Mouse (Mus musculus): ENCODE results near the gene Hoxa3. TPM values are rescaled to one million over a fixed set of nuclear protein-coding genes. Genes with fewer than 3 reads are reported as not detected.

Gene Hoxa3
- polyA plus RNA-seq, 1 experiment: not detected

DNA sequence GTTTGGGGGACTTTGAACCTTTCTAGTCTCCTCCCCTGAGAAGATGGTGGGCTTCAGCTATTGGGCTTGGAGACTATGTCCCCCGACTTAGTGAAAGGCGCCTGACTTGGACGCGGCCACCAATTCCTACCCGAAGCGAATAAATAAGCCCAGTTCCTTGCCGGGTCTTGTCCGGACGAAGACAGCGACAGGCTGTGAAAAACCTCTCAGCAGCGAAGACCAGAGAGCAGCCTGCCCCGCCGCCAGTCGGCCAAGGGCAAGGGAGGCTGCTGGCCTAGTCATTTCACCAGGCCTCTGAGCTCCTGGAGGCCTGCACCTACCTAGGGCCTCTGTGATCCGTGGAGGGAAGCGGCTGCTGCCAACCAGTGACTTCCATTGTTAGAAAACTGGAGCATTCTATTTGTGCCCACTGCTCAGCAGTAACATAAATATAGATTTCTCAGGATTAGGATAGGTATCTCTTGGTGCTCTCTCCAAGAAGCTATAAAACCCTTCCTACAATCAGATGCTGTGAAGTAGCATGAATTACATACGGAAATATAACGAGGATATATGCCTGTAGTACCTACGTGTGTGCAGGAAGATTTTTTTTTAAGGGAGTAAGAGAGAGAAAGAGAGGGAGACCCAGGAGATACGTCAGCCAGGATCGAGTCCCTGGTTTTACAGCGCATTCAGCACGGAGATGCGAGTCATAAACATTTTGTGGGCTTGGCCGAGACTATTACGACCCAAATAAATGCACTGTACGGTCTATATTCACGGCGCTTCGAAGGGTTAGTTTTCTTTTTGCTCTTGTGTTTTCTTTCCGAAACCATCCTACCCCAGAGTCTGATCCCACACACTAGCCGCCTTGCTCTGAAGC is 7.1 kb upstream of the Hoxa3 start:
- TF ChIP-seq GATA1 (IDR thresholded peaks at IDR 0.05; ENCODE audit: low read length): no peak

DNA sequence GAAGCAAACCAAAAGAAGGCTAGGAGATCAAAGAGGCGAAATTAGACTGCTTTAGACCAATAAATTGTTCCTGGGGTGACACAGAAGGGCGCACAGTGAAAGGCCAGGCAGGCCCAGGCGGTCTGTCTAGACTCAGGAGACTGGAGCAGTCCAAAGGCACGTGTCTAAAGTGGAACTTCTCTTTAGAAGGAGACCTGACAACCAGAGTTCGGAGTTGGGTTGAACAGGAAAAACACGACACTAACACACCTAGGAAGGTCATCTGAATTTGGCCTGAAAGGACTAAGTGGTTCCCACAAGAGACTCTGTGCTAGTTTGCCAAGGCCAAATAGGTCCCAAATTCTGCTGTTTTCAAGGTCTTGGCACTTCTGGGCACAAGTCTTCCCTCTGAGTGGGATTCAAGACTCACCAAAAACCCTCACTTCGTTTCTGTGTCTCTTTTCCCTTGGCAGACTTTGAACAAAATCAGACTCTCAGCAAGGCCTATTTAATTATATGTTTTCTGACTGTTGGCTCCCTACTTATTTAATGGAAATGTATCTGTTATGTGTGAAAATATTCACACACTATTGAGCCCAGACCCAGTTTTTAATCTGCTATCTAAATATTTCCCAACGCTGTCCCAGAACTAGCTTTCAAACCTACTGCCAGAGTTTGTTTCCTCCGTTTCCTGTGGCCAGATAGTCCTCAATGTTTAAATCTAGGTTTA is 6.3 kb upstream of the Hoxa3 start:
- TF ChIP-seq GATA1 (IDR thresholded peaks at IDR 0.05; ENCODE audit: low read length): no peak

DNA sequence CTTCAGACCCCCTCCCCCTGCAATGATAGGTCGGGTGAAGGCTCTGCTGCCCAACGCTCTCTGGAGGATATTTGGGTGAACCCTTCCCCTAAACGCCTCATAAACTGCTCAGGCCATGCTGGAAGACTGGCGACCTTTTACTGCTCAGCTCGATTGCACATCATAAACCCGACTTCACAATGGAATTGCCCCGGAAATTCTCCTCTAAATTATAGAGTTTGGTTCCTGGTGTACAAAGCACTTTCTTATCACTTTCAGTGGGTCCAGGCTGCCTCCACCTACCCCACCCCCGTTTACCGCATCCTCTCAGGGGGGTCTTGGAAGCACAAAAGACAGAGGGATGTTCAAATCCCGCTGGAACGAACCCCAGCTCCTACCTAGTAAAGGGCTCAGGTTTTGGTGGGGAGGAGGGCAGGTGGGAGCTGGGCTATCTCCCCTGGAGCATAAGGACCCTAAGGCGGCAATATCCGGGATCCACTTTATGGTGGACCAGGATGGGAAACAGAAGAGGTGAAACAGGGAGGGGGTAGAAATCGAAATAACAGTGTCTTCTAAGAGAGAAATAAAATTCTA is 5.6 kb upstream of the Hoxa3 start:
- TF ChIP-seq GATA1 (IDR thresholded peaks at IDR 0.05; ENCODE audit: low read length): no peak

DNA sequence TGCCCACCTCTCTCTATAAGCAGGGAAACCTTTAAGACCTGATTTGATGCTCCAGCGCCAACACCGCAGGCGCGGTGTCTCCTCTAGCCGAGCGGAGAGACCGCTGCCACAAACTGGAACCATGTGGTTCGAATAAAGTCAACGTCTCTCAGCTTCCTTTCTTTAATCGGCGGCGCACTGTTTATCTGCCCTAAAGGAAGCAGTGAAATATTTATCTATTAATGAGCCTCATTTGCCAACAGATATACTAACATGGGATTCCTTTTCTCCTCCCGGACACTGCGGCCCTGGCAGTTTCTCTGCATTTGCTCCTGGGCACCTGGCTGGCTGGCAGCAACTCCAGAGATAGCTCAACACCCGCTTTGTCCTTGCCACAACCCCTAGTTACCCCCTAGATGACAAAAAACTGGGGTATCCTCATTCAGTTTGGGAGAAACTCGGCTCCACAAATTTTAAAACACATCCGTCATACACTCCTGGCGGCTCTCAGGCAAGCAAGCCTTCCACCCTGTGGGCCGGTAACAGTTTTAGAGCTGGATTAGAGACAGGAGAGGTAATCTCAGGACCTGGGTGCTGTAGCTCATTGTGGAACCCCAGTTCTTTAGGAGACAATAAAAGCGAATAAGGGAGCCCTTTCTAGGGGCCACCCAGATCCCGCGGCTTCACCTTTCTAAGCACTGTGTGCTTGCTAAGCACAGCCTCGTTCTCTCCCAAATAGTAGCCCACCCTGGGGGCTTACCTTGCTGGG is 4.9 kb upstream of the Hoxa3 start:
- TF ChIP-seq GATA1 (IDR thresholded peaks at IDR 0.05; ENCODE audit: low read length): no peak

DNA sequence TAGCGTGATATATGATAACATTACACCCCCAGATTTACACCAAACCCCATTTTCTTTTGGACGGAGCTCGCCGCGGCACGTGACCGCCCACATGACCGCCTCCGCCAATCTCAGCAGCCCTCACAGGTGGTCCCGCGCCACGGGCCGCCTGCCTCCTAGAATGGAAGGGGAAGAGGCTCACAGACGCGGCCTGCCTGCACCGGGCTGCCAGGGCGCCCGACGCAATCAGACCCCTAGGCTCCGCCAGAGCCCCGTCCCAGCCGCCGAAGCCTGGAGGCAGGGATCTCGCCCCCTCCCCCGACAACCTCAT is 4.3 kb upstream of the Hoxa3 start:
- TF ChIP-seq GATA1 (IDR thresholded peaks at IDR 0.05; ENCODE audit: low read length): no peak

DNA sequence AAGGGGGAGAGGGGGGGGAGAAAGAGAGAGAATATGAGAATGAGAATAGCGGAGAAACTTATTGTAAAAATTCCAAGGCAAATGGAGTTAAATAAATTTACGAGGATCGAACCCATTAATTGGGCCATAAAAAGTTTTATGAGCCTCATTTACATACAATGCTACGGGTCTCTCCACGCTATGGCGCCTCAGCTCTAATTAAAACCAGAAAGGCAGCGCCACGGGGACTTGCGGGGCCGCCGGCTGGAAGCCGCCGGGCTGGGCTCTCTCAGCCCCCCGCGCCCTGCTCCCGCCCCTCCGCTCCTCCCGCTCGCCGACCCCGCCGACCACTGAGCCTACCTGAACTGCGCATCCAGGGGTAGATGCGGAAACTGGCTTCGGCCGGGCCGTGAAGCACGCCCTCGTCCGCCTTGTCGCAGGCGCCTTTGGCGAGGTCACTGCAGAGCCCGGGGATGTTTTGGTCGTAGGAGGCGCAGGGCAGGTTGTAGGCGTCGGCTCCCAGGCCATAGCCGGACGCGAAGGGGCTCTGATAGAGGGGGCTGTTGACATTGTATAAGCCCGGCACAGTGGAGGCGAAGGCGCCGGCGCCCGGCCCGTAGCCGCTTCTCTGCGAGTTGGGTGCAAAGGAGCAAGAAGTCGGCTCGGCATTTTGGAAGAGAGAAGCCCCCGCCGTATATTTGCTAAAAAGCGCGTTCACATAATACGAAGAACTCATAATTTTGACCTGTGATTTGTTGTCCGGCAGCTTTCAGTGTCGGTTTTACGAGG is 3.7 kb upstream of the Hoxa3 start:
- no peak for TF ChIP-seq GATA1 (IDR thresholded peaks at IDR 0.05; ENCODE audit: low read length)

DNA sequence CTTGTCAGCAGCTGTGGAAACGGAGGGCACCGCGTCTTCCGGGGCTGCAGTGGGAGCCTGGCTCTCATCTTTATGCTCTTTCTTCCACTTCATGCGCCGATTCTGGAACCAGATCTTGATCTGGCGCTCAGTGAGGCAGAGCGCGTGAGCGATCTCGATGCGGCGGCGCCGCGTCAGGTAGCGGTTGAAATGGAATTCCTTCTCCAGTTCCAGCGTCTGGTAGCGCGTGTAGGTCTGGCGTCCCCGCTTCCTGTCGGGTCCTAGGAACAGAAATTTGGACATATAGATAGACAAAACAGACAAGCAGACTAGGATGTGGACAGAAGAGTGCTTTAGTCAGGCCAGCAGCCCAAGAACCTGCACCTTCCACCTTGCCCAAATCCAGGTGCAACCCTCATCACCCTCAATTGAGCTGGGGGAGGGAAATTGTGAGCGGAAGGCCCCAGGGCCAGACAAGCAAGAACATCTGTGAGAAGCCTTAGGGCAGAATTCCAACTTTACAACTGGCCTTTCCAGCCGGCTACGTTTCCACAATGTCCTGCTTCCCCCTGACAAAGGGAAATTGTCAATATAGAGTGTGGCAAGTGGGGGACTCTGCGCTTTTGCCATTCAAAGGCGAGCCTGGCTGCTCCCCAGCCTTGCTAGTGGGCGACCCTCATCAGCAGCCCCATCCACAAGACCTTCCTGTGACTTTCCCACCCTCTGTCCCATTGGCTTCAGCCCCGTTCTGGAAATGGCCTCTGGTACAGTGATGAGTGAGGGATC is 2.8 kb upstream of the Hoxa3 start:
- no peak for TF ChIP-seq GATA1 (IDR thresholded peaks at IDR 0.05; ENCODE audit: low read length)

DNA sequence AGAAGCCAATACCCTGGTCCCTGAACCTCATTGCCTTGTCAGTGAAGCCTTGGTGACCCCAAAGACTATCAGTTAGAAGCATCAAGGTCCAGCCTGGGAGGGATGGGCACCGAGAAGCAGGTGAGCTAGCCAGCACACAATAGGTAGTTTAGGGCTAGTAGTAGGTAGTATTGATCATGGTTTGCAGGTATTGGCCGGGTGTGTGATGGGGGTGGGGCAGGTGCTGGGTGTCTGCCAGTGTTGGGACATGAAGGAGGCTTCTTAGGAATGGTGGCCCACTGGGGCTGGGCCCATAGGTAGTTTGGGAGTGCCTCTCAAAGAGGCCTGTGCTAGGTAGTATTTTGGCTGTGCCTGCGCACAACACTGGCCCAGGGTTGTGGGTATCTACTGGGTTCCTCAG is 1.9 kb upstream of the Hoxa3 start:
- TF ChIP-seq GATA1 (IDR thresholded peaks at IDR 0.05; ENCODE audit: low read length): no peak

DNA sequence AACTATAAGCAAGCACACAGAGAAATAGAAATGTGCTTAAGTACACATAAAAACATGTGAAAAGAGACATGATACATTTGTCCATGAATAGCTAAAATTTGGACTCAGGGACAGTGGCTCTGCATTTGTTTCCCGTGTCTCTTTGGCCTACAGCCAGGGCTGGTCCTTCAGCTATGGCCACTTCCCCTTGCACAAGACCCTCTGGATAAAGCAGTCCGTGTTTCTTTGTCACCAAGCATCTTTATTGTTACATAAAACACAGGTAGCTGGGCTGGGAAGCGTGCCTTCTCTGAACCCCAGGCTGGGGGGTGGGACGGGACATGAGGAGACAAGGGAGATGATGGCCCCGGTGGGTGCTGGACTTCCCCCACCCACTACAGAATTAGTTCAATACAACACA is 1.1 kb upstream of the Hoxa3 start:
- no peak for TF ChIP-seq GATA1 (IDR thresholded peaks at IDR 0.05; ENCODE audit: low read length)

DNA sequence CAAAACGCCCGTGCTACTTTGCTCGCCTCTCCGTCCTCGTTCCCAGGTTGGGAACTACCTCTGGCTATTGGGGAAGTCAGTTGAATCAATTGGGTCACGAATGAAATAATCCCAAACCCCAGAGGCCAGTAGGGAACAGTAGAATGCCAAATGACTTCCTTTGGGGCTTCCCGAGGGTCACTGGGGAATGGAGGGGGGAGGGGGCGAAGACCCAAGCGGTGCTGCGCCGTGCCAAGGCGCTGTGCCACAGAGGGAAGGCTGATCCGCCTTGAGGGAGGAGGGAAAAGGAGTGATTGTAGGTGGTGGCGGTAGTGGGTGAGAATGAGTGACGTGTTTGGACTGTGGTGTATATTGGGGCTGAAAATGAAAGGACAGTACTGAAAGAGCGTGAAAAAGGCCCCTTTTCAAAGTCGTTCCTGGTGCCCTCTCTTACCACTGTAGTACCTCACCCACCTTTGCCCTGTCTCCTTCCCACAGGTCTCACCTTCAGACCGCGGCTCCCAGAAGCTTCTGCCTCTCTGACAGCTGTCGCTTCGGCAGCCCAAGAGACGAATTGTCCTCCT is 499 bp downstream of the Hoxa3 start:
- TF ChIP-seq GATA1 (IDR thresholded peaks at IDR 0.05; ENCODE audit: low read length): no peak

DNA sequence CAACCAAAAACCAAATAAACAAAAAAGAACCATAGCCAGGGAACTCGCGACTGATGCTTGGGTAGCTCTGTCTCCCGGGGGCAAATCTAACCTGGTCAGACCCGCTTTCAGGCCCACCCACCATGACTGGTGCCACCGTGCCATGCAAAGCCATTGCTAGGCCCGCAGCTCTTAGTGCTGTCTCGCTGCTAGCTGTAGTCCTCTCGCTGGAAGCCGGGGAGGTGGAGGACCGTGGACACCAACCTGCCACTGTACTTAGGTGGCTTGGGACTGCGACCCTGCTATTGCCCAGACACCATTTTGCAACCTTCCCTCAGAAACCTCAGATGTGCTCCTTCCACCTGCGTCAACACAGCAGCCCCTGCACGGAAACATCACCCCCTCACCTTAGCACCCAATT is 1.2 kb downstream of the Hoxa3 start:
- no peak for TF ChIP-seq GATA1 (IDR thresholded peaks at IDR 0.05; ENCODE audit: low read length)

DNA sequence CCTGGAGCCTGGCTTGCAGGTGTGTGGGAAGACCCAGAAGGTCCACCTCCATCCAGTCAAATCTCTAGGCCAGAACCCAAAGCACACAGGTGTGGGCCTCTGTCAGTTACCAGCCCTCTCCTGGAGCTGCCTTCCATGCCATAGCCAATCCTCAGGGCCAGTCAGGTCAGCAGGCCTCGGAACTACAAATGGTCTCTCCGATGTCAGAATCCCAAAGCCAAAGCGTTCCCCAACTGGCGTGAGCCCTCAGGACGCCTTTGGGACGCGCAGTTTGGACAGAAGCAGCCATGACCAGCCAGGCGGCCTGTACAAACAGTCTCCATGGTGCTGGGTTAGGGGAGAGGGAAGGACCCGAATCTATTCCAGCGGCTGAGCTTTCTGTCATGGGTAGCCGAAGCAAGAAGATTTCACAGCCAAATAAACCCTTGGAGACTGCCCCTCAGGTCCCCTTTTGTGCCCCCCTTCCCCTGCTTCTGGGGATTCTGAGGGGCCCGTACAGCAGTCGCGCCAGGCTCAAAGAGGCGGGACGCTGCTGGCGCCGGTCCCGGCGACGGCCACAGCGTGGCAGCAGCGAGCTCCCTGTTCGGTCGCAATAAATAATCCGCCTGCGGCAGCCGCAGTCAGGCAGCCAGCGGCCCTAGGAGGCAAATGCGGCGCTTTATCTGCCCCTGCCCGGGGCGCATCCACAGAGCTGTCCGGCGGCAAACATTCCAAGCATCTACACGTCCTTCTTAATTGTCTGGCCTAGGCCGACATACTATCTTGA is 1.8 kb downstream of the Hoxa3 start:
- TF ChIP-seq GATA1 (IDR thresholded peaks at IDR 0.05; ENCODE audit: low read length): no peak

DNA sequence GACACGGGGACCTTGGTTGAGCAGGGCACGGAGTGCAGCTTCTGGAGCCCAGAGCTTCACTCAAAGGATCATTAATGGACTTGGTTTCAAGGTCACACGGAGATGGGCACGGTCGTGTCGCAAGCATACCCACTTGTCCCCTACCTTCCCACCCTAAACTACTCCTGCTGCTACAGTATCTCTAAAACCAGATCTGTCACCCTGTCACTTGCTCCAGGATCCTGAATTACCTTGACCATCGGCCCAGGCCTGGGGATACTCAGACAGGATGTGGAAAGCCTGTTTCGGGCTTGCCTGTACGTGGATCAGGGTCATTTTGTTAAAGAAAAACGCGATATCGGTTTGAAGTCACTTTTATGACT is 3.5 kb downstream of the Hoxa3 start:
- TF ChIP-seq GATA1 (IDR thresholded peaks at IDR 0.05; ENCODE audit: low read length): no peak

Data from G1E-ER4 (cell line).